Mouse (Mus musculus) brain, embryonic 14.5 days (tissue): ENCODE measurements around the gene D5Ertd579e. TPM values are rescaled to one million over a fixed set of nuclear protein-coding genes. Genes with fewer than 3 reads are reported as not detected.
A peak's percentile ranks its signal among the peaks of the same experiment; 100 is the strongest.

Experiments used
- DNase-seq: peaks from one replicate; pipeline ENCODE4 v3.0.0-alpha.2; 2011; ENCODE audit warnings: low read depth
- CTCF ChIP-seq: fragments of 200-500 bp; IDR thresholded peaks from 2 replicates; pipeline ENCODE4 v1.5.1; 2012; ENCODE audit warnings: inconsistent platforms, mild to moderate bottlenecking, moderate library complexity, borderline replicate concordance; ENCODE audit not compliant: insufficient read depth, insufficient read length; ENCODE audit errors: extremely low read depth
- POLR2A ChIP-seq: fragments of 200-500 bp; IDR thresholded peaks from 2 replicates; pipeline ENCODE4 v1.6.1; 2012; ENCODE audit warnings: mild to moderate bottlenecking, inconsistent platforms, borderline replicate concordance; ENCODE audit not compliant: poor library complexity, insufficient read depth, insufficient read length, severe bottlenecking; ENCODE audit errors: extremely low read depth
- polyA plus RNA-seq: library from polyadenylated mRNA; depleted of rRNA; stranded (reverse); fragments of >200 nt; gene quantifications from 2 replicates; pipeline ENCODE4 v1.2.3, GENCODE M21; 2012

Gene D5Ertd579e
- polyA plus RNA-seq, 1 experiment = 58.3 TPM

DNA sequence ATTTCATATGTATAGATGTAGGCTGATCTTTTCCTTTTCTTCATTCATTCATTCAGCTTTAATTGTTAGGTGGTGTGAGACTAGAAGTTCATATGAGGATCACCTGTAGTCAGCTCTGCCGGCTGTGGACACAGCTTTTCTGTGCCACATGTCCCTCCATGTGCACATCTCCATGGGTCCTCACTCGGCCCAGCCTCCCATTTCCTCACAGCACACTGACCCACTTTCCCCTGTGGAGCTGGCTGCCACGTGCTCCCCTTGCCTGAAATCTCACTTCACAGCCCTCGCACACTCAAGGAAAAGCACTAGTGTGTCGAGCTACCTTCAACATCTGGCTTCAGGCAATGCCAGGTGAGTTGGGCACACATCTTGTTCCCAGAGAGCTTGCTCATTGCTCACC is 23.3 kb upstream of the D5Ertd579e start:
- TF ChIP-seq POLR2A (no peak), CTCF (no peak)
- no peak for DNase-seq

DNA sequence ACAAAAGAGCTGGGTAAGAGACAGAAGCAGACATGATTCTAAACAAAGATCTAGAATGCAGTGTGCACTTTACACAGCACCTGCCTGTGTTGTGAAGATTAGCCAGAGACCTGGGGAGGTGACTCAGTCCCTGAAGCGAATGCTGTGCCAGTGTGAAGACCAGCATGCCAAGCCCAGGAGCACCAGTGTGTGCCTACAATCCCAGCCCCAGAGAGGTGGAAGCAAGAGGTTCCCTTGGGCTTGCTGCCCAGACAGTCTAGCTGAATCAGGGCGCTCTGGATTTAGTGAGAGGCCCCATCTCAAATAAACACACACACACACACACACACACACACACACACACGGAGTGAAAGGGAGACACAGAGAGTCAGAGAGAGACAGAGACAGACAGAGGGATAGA is 22.1 kb upstream of the D5Ertd579e start:
- no peak for DNase-seq
- TF ChIP-seq POLR2A (no peak), CTCF (no peak)

DNA sequence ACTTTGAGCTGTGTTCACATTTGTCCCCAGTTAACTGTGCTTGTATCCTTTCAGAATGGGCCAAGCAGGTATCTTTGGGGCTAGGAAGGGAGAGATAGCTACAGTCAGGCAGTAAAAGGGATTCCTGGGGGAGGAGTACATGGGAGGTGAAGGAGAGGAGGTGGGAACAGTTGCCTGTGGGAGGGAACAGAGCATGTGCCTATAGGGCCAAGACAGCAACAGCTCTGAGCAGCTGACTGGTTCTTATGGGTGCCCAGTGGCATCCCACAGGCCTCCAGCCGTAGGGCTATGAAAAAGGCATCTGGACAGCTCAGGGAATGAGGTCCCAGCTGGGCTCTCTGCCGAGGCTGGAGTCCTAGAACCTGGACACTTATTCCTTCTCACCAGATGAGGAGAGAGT is 21.0 kb upstream of the D5Ertd579e start:
- TF ChIP-seq POLR2A = no peak
- no peak for TF ChIP-seq CTCF
- no peak for DNase-seq

DNA sequence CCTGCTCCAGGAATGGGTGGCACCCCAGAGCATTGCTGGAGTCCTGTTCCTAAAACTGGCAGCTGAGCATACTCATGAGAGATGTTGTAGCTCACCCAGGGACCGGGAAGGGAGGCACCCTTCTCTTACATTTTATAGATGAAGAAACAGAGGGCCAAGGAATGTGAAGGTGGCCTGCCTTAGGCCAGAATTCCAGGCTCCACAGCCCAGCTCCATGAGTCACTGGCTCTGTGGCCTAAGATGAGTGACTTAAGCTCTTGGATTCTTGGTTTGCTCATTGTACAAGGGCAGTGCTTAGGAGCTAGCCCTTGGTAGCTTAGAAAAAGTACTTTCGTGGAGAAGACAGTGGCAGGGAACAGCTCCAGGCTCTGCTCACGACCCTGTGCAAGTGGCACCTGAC is 19.0 kb upstream of the D5Ertd579e start:
- TF ChIP-seq POLR2A = no peak
- no peak for TF ChIP-seq CTCF
- DNase-seq = no peak

DNA sequence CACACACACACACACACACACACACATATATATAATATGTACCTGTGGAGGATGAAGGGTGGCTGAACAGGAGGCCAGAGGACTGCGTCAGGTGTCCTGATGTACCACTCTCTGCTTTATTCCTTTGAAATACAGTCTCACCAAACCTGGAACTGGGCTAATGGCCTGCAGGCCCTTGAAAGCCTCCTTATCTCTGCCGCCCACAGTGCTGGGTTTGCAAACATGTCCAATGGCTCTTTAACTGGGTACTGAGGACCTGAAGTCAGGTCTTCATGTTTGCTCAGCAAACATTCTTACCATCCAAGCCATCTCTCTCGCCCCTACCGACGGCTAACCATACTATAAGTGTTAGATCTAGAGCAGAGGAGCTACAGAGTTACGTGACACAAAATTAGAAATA is 17.9 kb upstream of the D5Ertd579e start:
- TF ChIP-seq POLR2A (no peak), CTCF (no peak)
- DNase-seq = no peak

DNA sequence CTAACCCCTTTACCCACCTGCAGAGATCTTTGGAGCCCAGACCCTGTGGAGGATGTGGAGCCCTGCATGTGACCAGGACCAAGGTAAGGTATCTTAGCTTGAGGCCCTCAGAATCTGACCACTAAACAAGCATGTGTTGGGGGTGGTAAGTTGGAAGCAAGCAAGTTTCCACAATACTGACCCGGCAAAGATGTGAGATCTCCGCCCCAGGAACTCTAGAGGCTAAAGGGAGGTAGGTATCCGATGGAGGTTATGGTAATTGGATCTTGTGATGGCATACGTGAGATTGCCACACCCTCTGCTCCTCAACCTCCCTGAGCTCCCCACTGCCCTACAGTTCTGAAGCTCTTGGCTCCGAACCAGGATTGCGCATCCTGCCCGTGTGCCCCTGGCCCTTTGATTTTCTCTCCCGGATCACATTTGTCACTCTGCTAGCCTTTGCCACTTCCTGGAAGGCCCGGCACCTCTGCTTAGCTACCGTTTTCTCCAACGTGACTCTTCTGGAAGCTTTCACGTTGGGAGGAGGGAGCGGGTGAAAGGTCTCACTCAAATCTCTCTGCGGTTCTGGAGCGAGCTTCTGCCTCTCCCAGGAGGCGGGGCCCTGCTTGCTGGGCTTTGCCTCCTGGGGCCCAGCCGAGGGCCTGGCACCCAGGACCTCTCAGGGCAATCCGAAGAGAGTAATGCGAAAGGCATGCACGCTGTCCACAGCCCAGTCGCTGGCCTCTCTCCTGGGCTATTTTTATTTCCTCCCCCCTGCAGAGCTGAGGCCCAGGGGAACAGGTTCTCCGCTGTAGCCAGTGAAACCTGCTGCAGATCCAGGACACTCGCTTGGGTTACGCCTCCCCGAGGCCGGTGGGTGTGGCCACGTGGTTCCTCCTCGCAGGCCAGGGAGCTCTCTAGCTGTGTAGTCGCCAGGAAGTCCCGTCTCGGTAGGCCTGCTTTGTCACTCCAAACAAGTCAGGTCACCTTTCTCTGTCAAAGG is 17.0 kb upstream of the D5Ertd579e start:
- DNase-seq = peak; percentile 55
- no peak for TF ChIP-seq CTCF

DNA sequence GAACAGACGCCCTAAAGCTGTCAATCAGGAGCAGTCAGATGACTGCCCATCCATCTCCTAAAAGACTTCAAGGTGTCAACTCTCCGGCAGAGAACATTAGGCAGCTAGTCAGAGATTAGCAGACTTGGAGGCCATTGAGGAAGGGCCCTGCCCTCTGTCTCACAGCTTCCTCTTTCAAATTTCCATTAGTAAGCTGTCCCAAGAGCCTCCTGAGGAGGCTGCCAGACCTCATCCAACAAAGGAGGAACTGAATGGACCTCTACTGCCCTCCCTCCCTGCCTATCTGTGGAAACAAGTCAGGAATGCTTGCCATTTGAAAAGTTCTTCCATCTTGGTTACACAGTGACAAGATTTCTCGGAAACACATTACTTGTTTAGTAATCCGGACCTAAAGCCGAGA is 16.0 kb upstream of the D5Ertd579e start:
- no peak for TF ChIP-seq CTCF
- TF ChIP-seq POLR2A = no peak
- DNase-seq = no peak

DNA sequence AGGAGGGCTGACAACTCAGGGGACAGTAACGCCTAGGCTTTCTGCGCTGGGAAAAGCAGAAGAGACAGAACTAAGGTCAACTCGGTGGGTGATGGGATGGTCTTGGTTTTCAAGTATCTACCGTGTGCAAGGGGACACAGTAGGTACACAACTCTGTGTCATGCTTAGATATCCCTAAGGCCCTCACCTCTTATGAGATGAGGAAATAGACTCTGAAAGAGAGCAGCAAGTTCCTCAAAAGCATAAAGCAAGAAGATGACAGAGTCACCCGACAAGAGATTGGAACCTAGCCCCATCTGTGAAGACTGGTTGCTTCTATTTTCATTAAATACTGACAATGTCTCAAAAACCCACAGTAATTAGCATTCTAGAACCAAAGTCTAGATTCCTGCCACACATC is 10.0 kb upstream of the D5Ertd579e start:
- no peak for TF ChIP-seq POLR2A
- TF ChIP-seq CTCF = no peak
- no peak for DNase-seq

DNA sequence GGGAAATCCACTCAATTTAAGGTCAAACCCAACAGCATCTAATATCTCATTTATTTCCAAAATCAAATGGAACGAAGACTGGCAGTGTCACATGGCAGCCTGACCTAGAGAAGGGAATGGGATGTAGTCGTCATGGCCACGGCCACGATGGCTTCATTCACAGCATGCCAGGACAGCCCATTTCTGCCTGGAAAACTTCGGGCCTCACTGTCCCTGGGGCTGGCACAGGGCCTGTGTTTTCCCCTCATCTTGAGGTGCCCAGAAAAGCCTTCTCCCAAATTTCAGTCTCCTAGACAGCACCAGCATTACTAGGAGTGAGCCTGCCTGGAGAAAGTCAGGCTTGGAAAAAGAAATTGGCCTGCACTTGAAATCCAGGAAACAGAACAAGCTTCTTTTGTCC is 9.6 kb upstream of the D5Ertd579e start:
- DNase-seq = no peak

DNA sequence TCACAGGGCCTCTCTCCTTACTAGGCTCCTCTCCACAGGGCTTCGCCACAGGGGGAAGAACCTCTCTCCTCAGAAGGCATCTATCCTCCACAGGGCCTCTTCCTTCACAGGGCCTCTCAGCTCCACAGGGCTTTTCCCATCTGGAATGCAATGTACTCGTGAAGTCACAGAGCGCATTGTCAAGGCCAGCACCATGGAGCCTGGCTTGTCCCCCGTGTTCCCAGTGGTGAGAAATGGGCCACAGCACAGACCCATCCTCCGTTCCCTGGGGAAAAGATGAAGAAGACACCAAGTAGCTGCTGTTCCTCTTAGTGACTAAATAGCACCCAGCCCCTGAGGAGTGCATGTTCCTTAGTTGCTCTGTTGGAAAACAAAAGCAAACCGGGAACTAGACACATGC is 8.9 kb upstream of the D5Ertd579e start:
- no peak for DNase-seq
- TF ChIP-seq CTCF = no peak
- TF ChIP-seq POLR2A = no peak

More for the DNA sequence above, 9.6 kb upstream of the D5Ertd579e start:
- TF ChIP-seq POLR2A (no peak), CTCF (no peak)

DNA sequence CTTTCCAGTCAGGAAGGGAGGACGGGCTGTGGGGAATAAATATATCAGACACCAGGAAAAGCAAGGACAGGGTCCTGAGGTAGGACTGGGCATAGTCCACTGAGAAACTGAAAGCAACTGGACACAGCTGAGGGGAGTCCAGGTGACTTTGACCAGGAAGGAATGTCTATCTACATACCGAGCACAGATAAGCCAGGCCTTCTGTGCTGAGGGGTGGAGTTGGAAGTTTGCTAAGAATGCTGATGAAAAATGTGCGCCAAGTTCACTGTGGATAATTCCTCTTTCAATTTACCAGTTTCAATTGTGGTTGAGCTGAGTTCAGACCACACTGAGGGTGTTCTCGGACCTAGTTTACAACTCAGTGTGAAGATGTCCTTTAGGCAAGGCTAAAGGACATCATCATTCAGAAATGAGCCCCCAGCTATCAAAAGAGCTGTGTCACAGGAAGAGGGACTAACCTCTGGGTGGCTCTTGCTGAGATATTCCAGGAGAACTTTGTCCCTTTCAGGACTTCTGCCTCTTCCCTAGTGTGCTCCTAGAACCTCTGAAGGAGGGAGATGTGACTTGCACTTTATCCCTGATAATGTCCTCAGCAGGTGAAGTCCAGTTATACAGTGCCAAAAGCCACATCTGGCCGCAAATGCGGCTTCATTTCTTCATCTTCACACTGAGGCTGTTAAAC is 5.3 kb upstream of the D5Ertd579e start:
- DNase-seq = no peak
- TF ChIP-seq CTCF (no peak), POLR2A (no peak)

DNA sequence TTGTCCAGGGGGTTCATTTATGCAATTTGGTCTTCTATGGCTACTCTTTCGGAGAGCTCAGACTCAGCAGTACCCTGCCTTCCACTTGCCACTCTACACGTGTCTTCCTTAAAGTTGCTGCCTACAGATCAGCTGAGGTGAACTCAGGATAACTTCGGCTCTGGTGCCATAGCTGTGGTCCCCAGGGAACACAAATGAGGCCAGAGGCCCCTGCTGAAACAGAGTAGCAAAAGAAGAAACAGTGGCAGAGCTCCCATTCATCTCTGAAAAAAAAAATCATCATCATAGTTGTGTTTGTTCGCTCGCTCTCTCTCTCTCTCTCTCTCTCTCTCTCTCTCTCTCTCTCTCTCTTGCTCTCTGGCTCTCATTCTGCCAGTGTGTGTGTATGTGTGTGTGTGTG is 2.9 kb upstream of the D5Ertd579e start:
- no peak for TF ChIP-seq CTCF
- TF ChIP-seq POLR2A = no peak
- DNase-seq = no peak

DNA sequence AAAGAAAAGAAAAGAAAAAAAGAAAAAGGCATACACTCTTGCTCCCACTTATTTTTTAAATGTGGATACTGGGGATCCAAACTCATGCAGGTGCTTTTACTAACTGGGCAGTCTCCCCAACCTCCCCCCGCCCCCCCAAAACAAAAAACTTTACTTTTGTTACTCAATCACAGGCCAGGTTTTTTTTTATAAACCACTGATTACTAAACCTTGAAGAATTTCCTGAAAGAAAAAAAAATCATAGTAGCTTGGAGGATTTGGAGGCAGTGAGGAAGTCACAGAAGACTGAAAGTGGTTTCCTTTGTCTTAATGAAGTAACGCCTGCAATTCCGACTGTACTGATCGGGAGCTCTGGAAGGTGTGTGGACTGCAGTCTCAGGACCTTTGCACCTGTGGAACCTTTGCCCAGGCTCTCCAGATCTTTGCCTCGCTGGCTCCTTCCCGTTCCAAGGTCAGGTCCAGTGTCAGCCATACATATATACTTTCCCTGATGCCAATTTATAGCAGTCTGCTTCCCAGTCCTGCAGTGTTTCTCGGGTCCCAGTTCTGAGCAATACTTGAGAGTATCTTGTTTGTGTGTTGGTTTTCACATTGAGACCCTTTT is 2.3 kb upstream of the D5Ertd579e start:
- DNase-seq = no peak
- no peak for TF ChIP-seq POLR2A
- TF ChIP-seq CTCF = no peak

DNA sequence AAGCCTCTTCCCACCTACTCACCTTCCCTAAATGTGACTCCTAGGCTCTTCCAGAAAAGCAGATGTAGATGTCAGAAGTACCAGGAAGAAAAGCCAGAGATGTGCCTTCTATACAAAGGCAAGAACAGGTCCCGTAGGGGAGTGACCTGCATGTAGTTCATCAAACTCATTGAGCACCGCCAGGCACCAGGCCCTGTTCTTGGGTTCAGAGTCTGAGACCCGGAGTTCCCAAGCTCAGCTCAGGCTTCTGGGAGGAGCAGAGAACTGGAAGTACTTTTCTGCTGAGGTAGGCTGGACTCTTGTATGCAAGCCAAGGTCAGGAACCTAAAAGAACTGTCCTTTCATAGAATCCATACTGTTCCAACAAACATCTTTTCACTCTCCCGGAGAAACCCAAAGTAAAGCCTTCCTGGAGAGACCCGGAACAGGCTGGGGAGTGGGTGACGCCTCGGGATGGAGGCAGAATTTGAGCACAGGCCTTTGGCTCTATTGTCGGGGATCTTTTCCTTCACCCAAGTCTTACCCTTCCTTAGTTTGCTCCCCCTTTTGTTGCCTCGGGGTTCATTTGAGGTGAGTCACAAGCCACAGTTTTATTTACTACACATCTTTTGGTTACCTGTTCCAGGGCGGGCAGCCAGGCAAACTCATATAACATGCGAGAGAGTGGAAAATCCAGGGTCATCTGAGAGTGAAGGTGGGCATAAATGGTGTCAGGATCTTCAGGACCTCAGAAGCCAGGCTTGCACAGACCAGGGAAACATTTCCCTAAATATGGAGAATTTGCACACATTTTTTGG is 878 bp upstream of the D5Ertd579e start:
- peak; percentile 15 for DNase-seq
- TF ChIP-seq CTCF (no peak), POLR2A (no peak)
